Mouse (Mus musculus): Measurements from ENCODE around the gene Dcst2. TPM values are rescaled to one million over a fixed set of nuclear protein-coding genes. Genes with fewer than 3 reads are reported as not detected.

Dcst2 gene
- polyA plus RNA-seq, 1 experiment: 0.01 TPM

DNA sequence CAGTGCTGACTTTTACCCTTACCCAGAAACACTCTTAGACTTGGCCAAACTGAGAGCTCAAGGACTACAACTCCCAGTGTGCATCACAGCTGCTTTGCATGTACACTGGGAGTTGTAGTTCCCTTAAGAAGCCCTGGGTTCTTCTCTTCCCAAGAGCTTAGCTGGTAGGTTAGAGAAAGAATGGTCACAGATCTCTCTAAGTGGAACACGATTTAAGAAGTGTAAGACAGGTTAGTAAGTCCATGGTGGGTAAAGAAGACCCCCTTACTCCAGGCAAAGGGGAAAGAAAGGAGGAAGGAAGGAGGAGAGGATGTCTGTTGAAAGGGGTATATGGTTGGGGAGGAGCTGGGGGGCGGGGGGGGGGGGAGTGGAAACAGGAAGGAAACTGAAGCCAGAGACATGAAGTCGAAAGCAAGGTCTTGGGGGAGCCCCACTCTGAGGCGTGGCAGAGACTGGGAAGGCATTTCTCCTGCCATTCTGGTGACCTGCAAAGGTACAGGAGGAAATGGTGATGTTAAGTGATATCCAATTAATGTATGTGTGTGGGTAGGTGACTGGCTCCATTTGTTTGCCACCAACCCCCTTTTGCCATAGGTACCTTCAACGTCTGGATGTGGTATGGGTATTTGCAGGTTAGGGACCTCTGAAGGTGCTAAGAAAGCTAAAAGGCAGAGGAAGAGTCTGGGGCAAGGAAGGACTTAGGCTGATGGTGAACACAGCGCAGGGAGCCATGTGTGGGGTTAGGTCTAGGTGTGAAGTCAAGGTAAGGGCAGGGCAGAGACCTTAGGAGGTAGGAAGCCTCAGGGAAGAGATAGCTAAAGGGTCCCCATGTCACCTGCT is 27.3 kb downstream of the Dcst2 start:
- no peak for TF ChIP-seq SRF (IDR thresholded peaks at IDR 0.05; ENCODE audit: control insufficient read depth, insufficient read length, low read depth)
- TF ChIP-seq USF1 (IDR thresholded peaks at IDR 0.05; ENCODE audit: low read depth): no peak
- no peak for TF ChIP-seq E2F4 (IDR thresholded peaks at IDR 0.05; ENCODE audit: insufficient read depth)
- TF ChIP-seq MYOG (IDR thresholded peaks at IDR 0.05; ENCODE audit: control insufficient read depth in 1 of 3, insufficient read depth in 1 of 3, insufficient read length in 2 of 3, low read depth in 2 of 3): no peak
- TF ChIP-seq MAX (IDR thresholded peaks at IDR 0.05; ENCODE audit: low read depth): no peak
- TF ChIP-seq MYOD1 (IDR thresholded peaks at IDR 0.05; ENCODE audit: control insufficient read depth in 1 of 3, insufficient read length in 2 of 3, low read depth in 2 of 3): no peak
- no peak for TF ChIP-seq TCF12 (IDR thresholded peaks at IDR 0.05; ENCODE audit: insufficient read depth, poor library complexity, severe bottlenecking)
- TF ChIP-seq POLR2A (IDR thresholded peaks at IDR 0.05; ENCODE audit: insufficient read length, low read depth): no peak
- TF ChIP-seq TCF3 (IDR thresholded peaks at IDR 0.05; ENCODE audit: insufficient read length, low read depth): no peak
- no peak for TF ChIP-seq POLR2AphosphoS2 (IDR thresholded peaks at IDR 0.05; ENCODE audit: insufficient read length, low read depth)
- no peak for TF ChIP-seq CEBPB (IDR thresholded peaks at IDR 0.05; ENCODE audit: insufficient read depth, poor library complexity, severe bottlenecking)
- TF ChIP-seq REST (IDR thresholded peaks at IDR 0.05; ENCODE audit: insufficient read depth, insufficient read length): no peak
- Histone ChIP-seq H3K79me2 (ENCODE audit: control insufficient read depth, insufficient read depth) (peaks cover 52% of the 10 kb centered on the region), H3K27me3 (ENCODE audit: control insufficient read depth, insufficient read depth, insufficient read length) (no peaks in the 10 kb centered on the region), H3ac (ENCODE audit: control insufficient read depth, insufficient read length) (no peak overlapping the region), H3K4me2 (ENCODE audit: low read depth) (no peak overlapping the region), H3K36me3 (ENCODE audit: control insufficient read depth, insufficient read depth) (peaks cover 6% of the 10 kb centered on the region), H3K4me3 (no peak overlapping the region)

DNA sequence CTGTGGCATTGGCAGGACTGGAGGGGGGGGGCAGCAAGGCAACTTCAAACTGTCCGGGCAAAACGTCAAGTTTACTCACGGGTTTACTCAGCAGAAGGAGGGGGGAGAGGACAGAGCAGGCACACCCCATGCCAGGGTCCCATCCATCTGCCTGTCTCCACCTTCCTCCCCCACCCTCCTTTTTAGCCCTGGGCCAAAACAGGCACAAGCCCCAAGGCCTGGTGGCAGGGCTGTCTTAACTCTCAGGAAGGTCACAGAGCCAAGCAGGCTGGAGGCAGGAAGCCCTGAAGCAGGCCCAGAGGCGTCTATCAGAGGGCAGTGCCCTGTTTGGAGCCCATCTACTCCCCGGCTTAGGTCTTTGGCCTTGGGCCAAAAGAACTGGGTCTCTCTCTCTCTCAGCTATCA is 28.3 kb downstream of the Dcst2 start:
- H3K79me2 ChIP-seq (ENCODE audit: control insufficient read depth, insufficient read depth): peaks cover 46% of the 10 kb centered on the region
- H3ac ChIP-seq (ENCODE audit: control insufficient read depth, insufficient read length): peak overlapping the region; percentile 66
- H3K36me3 ChIP-seq (ENCODE audit: control insufficient read depth, insufficient read depth): peaks cover 6% of the 10 kb centered on the region
- H3K27me3 ChIP-seq (ENCODE audit: control insufficient read depth, insufficient read depth, insufficient read length): no peaks in the 10 kb centered on the region
- H3K4me2 ChIP-seq (ENCODE audit: low read depth): peak overlapping the region; percentile 78
- no peak for TF ChIP-seq TCF12 (IDR thresholded peaks at IDR 0.05; ENCODE audit: insufficient read depth, poor library complexity, severe bottlenecking)
- TF ChIP-seq POLR2A (IDR thresholded peaks at IDR 0.05; ENCODE audit: insufficient read length, low read depth): peak; percentile 32
- peak overlapping the region; percentile 99 for H3K4me3 ChIP-seq

DNA sequence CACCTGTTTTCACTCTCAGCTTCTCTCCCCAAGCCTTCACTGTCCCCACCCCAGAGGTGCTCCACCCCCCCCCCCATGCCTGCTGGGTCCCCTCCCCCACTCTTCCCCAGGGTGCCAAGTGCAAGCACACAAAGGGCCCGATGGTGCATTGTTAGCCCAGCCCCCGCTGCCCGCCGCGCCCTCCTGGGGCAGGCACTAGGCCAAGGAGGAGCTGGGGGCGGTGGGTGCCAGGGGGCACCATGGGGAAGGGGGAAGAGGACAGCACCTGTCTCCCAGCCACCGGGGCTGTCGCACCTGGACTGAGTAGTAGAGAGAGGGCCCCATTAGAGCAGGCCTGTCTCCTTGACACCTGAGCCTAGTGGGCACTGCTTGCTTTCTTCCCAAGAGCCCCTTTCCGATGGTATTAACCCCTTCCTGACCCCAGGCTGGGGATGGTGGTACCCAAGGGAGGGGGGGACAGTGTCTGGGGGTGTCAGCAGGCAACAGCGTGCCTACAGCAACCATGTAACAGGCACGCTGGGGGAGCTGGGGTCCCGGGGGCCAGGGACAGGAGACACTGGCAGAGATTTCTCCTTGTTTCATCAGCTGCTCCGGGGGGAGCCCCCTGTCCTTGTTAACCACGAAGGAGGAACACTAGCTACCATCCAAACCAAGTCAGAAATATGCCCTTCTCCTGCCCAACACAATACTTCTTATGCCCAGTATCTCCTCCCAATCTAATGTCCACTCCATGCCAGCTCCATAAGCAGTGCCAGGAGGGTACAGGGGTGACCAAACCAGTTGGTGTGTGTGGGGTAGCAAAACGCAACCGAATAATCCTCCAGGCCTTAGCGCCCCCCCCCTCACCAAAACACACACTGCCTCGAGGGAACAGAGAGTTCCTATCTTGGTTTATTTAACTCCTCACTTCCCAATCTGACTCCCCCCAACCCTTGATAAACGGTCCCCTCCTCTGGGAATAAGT is 29.2 kb downstream of the Dcst2 start:
- Histone ChIP-seq H3K27me3 (ENCODE audit: control insufficient read depth, insufficient read depth, insufficient read length) (no peaks in the 10 kb centered on the region), H3K79me2 (ENCODE audit: control insufficient read depth, insufficient read depth) (peaks cover 42% of the 10 kb centered on the region), H3K36me3 (ENCODE audit: control insufficient read depth, insufficient read depth) (peaks cover 2% of the 10 kb centered on the region), H3K4me3 (peak overlapping the region; percentile 99), H3K4me2 (ENCODE audit: low read depth) (peak overlapping the region; percentile 96), H3ac (ENCODE audit: control insufficient read depth, insufficient read length) (peak overlapping the region; percentile 66)
- TF ChIP-seq USF1 (IDR thresholded peaks at IDR 0.05; ENCODE audit: low read depth) (no peak), CEBPB (IDR thresholded peaks at IDR 0.05; ENCODE audit: insufficient read depth, poor library complexity, severe bottlenecking) (peak; percentile 93), TCF12 (IDR thresholded peaks at IDR 0.05; ENCODE audit: insufficient read depth, poor library complexity, severe bottlenecking) (no peak), MYOG (IDR thresholded peaks at IDR 0.05; ENCODE audit: control insufficient read depth in 1 of 3, insufficient read depth in 1 of 3, insufficient read length in 2 of 3, low read depth in 2 of 3) (peak in 1 of 3 experiments; percentile 38), MYOD1 (IDR thresholded peaks at IDR 0.05; ENCODE audit: control insufficient read depth in 1 of 3, insufficient read length in 2 of 3, low read depth in 2 of 3) (peak in 1 of 3 experiments; percentile 53), POLR2AphosphoS2 (IDR thresholded peaks at IDR 0.05; ENCODE audit: insufficient read length, low read depth) (peak; percentile 28), POLR2A (IDR thresholded peaks at IDR 0.05; ENCODE audit: insufficient read length, low read depth) (peak; percentile 63)

DNA sequence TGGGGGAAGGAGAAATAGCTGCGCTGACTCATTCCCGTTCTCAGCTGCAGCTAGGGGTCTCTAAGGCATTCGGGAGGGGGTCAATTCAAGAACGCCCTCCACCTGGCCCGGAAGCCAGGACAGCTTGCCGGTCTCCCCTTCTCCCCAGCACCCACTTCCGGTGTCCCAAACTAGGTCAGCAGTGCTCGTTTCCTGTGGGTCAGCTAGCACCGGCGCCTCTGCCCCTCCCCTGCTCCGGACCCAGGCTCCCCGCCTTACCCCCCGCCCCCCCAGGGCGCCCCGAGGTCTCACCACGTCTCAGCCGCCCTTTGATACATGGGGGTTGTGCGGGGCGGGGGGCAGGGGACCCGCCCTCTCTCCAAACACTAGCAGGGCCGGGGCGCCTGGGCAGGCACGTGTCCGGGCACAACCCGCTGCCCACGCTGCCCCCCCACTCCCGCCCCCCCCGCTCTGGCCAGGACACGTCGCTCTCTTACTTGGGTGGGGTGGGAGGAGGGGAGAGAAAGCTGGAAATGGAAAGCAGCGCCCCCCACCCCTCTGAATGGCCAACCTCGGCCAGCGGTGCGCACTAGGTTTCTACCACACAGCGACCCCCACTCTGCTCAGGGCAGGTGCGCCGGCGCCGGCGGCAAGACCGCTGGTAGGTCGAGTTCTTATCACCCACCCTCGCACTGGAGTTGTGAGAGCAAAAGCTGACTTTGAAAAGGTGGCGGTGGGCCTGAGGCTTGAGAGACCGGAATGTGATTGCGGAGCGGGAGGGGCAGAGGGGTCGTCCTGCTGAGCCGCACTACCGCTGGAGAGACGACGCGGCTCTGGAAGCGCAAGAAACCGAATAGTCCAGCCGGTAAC is 30.1 kb downstream of the Dcst2 start:
- TF ChIP-seq TCF12 (IDR thresholded peaks at IDR 0.05; ENCODE audit: insufficient read depth, poor library complexity, severe bottlenecking) (no peak), MYOG (IDR thresholded peaks at IDR 0.05; ENCODE audit: control insufficient read depth in 1 of 3, insufficient read depth in 1 of 3, insufficient read length in 2 of 3, low read depth in 2 of 3) (no peak), MAX (IDR thresholded peaks at IDR 0.05; ENCODE audit: low read depth) (no peak), USF1 (IDR thresholded peaks at IDR 0.05; ENCODE audit: low read depth) (no peak), MYOD1 (IDR thresholded peaks at IDR 0.05; ENCODE audit: control insufficient read depth in 1 of 3, insufficient read length in 2 of 3, low read depth in 2 of 3) (peak in 1 of 3 experiments; percentile 23), E2F4 (IDR thresholded peaks at IDR 0.05; ENCODE audit: insufficient read depth) (no peak), POLR2AphosphoS2 (IDR thresholded peaks at IDR 0.05; ENCODE audit: insufficient read length, low read depth) (peak; percentile 76), POLR2A (IDR thresholded peaks at IDR 0.05; ENCODE audit: insufficient read length, low read depth) (peak; percentile 60), CEBPB (IDR thresholded peaks at IDR 0.05; ENCODE audit: insufficient read depth, poor library complexity, severe bottlenecking) (no peak), SRF (IDR thresholded peaks at IDR 0.05; ENCODE audit: control insufficient read depth, insufficient read length, low read depth) (peak; percentile 78), REST (IDR thresholded peaks at IDR 0.05; ENCODE audit: insufficient read depth, insufficient read length) (no peak), TCF3 (IDR thresholded peaks at IDR 0.05; ENCODE audit: insufficient read length, low read depth) (no peak)
- Histone ChIP-seq H3K4me3 (peak overlapping the region; percentile 99), H3K36me3 (ENCODE audit: control insufficient read depth, insufficient read depth) (no peaks in the 10 kb centered on the region), H3ac (ENCODE audit: control insufficient read depth, insufficient read length) (peak overlapping the region; percentile 66), H3K4me2 (ENCODE audit: low read depth) (peak overlapping the region; percentile 96), H3K27me3 (ENCODE audit: control insufficient read depth, insufficient read depth, insufficient read length) (no peaks in the 10 kb centered on the region), H3K79me2 (ENCODE audit: control insufficient read depth, insufficient read depth) (peaks cover 42% of the 10 kb centered on the region)
